Mouse (Mus musculus) midbrain, embryonic 13.5 days (tissue): ENCODE measurements at regions not wholly inside any gene's neighbourhood (a gene's known extent, or its start where the extent isn't known, plus 50 kb on each side); places are given as distances from the start of the nearest gene placed in this dataset.
A peak's percentile ranks its signal among the peaks of the same experiment; 100 is the strongest.

Experiments used
- ATAC-seq: fragments of 200-750 bp; cut with Nextera tagmentation; 2 replicates; pipeline ENCODE4 v1.8.0; 2017; ENCODE audit warnings: mild to moderate bottlenecking, moderate TSS enrichment, moderate library complexity
- H3K27ac ChIP-seq: fragments of 300-500 bp; sonication (generic); 2 replicates; pipeline ENCODE4 v1.5.1; 2015; ENCODE audit warnings: inconsistent platforms, mild to moderate bottlenecking, moderate library complexity
- H3K27me3 ChIP-seq: fragments of 300-500 bp; sonication (generic); 2 replicates; pipeline ENCODE4 v1.6.1; 2015; ENCODE audit warnings: mild to moderate bottlenecking, inconsistent platforms
- H3K36me3 ChIP-seq: fragments of 300-500 bp; sonication (generic); 2 replicates; pipeline ENCODE4 v1.6.1; 2015; ENCODE audit warnings: mild to moderate bottlenecking, inconsistent platforms
- H3K4me1 ChIP-seq: fragments of 300-500 bp; sonication (generic); replicated peaks from 2 replicates; pipeline ENCODE4 v1.6.1; 2015; ENCODE audit warnings: inconsistent platforms
- H3K4me2 ChIP-seq: fragments of 300-500 bp; sonication (generic); replicated peaks from 2 replicates; pipeline ENCODE4 v1.6.1; 2015; ENCODE audit warnings: moderate library complexity, mild to moderate bottlenecking, inconsistent platforms
- H3K4me3 ChIP-seq: fragments of 300-500 bp; sonication (generic); replicated peaks from 2 replicates; pipeline ENCODE4 v1.5.1; 2015; ENCODE audit warnings: mild to moderate bottlenecking, inconsistent platforms
- H3K9ac ChIP-seq: fragments of 300-500 bp; sonication (generic); replicated peaks from 2 replicates; pipeline ENCODE4 v1.6.1; 2015; ENCODE audit warnings: mild to moderate bottlenecking, inconsistent platforms
- H3K9me3 ChIP-seq: fragments of 300-500 bp; sonication (generic); 2 replicates; pipeline ENCODE4 v1.6.1; 2016; ENCODE audit warnings: mild to moderate bottlenecking, inconsistent platforms
- WGBS: fragments of 180-500 bp; shearing (Covaris S2); methylation state at CpG from one replicate; pipeline ENCODE4 v1.1.7; 2015; 5-methylcytosine and 5-hydroxymethylcytosine counted together

DNA sequence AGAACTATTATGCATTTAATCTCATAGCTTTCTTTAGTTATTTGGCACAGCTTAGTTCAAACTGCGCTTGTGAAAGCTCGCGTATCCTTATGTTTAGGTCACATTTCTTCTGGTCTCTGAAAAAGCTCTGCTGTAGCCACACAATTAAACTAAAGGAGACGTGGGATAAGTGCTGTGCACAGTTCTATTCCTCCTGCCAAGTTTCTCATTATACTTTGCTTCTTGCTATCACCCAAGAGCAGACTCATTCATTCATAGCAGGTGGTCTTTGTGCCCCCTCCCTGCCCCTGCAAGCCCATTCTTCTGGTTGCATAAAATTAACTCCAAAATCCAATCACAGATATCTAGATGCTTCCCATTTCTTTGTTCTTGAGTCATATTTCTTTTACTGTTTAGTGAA, 403.6 kb upstream of the Map3k7 start:
- H3K4me3 ChIP-seq, result no peak overlapping the region
- no peak overlapping the region for H3K9ac ChIP-seq
- 67% methylated on average over 4 of the region's 4 CpGs for WGBS
- no peak overlapping the region for H3K4me2 ChIP-seq
- no peak for ATAC-seq
- no peaks in the 10 kb centered on the region for H3K9me3 ChIP-seq
- H3K27ac ChIP-seq, result no peak overlapping the region
- peaks cover 3% of the 10 kb centered on the region; the same call in 1 of the 2 replicates for H3K4me1 ChIP-seq
- no peaks in the 10 kb centered on the region for H3K36me3 ChIP-seq
- H3K27me3 ChIP-seq, result no peaks in the 10 kb centered on the region

DNA sequence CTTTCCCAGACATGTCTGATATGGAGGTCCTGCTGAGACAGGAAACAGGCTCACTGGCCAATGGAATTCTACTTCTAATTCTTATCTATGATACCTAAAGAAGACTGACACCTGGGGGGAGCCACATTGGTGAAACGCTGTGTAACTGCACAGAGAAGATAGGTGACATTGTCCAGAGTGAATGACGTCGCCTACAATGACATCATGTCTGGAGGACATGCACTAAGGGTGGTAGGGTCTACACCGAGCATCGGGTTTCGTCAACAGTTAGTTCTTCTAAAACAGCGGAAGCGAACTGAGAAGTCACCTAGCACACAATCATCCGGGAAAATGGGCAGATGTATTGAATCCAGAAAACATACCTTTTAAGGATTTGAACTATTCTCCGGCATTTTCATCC, 402.7 kb upstream of the Map3k7 start:
- Histone ChIP-seq H3K27me3 (no peaks in the 10 kb centered on the region), H3K36me3 (no peaks in the 10 kb centered on the region), H3K4me2 (no peak overlapping the region), H3K27ac (no peak overlapping the region), H3K9me3 (no peaks in the 10 kb centered on the region), H3K9ac (no peak overlapping the region), H3K4me1 (peaks cover 7% of the 10 kb centered on the region; the same call in 1 of the 2 replicates), H3K4me3 (no peak overlapping the region)
- no peak for ATAC-seq
- 96% methylated on average over 10 of the region's 10 CpGs for WGBS

DNA sequence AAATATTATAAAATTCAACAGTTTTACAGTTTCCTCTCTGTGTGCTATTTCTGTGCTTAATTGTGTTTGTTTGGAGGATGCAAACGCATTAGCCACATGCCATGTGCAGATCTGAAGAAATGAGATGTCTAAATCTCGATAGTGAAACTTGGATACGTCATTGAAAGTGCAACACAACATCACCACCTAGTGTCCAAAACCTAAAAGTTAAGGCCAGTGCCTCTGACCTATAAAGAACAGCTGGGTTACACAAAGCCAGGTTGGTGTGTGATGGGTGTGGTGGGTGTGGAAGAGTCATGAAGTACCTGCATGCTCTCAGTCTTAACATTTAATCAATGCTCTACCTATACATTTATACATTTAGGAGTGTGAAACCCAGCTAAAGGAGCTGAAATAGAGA, 402.1 kb upstream of the Map3k7 start:
- no peak overlapping the region for H3K4me3 ChIP-seq
- no peaks in the 10 kb centered on the region for H3K27me3 ChIP-seq
- H3K36me3 ChIP-seq, result no peaks in the 10 kb centered on the region
- peaks cover 10% of the 10 kb centered on the region; the same call in 1 of the 2 replicates for H3K4me1 ChIP-seq
- no peak overlapping the region for H3K9ac ChIP-seq
- no peaks in the 10 kb centered on the region for H3K9me3 ChIP-seq
- no peak for ATAC-seq
- H3K4me2 ChIP-seq, result no peak overlapping the region
- H3K27ac ChIP-seq, result no peak overlapping the region
- WGBS, result 29% methylated on average over 3 of the region's 3 CpGs

DNA sequence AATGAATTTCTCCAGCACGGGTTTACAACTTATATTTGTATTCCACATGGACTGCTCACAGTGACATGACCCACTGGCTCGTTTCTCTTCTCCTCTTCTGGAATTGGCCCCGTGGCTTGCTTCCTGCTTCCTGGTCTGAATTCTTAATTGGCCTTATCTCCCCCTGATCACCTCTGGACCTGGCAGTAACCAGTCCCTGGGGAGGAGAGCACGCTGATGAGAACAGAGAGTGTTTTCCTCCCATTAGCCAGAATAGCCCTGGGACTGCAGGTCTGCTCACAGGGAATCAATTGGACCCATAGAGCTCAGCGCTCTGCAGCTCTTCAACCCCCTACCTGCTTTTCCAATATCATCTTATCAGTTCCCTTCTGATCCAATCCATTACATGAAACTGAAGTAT, 397.7 kb upstream of the Map3k7 start:
- Histone ChIP-seq H3K27ac (no peak overlapping the region), H3K9me3 (no peaks in the 10 kb centered on the region), H3K9ac (no peak overlapping the region), H3K4me2 (no peak overlapping the region), H3K4me3 (no peak overlapping the region), H3K27me3 (no peaks in the 10 kb centered on the region), H3K4me1 (0 out of 2 replicates have a peak, but pooled peaks cover 6% of the 10 kb centered on the region), H3K36me3 (no peaks in the 10 kb centered on the region)
- ATAC-seq, result peak; percentile 45; the same call in 1 of the 2 replicates
- 44% methylated on average over 5 of the region's 5 CpGs for WGBS

DNA sequence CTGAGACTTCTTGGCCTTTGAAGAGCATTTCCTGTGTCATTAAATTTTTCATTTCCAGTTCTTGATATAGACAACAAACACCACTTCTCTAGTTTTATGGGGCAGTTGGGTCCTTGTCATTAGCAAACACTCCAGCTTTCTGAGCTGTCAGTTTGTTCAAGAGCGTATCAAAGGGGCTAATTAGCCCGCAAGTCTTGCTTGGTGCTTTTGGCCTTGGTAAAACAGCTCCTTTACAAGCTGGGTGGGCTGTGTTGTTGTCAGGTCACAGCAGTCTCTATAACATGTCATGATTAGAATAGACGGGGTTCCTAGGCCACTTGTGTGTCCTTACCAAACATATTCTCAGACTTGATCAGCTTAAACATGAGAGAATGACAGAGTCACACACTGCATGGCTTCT, 397.1 kb upstream of the Map3k7 start:
- H3K9ac ChIP-seq, result no peak overlapping the region
- H3K4me2 ChIP-seq, result no peak overlapping the region
- 37% methylated on average over 3 of the region's 3 CpGs for WGBS
- H3K4me1 ChIP-seq, result 0 out of 2 replicates have a peak, but pooled peaks cover 6% of the 10 kb centered on the region
- no peaks in the 10 kb centered on the region for H3K36me3 ChIP-seq
- H3K27me3 ChIP-seq, result no peaks in the 10 kb centered on the region
- no peak overlapping the region for H3K27ac ChIP-seq
- ATAC-seq, result no peak
- no peak overlapping the region for H3K4me3 ChIP-seq
- H3K9me3 ChIP-seq, result no peaks in the 10 kb centered on the region

DNA sequence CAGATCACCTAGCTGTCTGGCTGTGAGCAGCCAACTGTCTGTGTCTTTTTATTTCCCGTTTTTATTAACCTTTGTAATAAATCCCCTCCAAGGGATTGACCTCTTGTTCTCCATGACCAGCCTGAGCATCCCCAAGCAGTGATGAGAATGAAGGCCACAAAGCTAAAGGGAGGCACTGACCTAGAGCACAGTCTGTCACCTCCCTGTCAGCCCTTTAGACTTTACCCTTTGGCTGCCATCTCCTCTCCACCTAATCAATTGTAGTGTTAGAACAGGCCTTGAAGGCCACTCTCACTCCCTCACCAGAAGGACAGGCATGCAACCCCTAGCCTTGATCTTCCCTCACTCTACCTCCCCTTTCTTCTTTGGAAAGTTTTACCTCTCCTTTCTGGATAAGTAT, 394.2 kb upstream of the Map3k7 start:
- 68% methylated on average over 1 of the region's 1 CpGs for WGBS

DNA sequence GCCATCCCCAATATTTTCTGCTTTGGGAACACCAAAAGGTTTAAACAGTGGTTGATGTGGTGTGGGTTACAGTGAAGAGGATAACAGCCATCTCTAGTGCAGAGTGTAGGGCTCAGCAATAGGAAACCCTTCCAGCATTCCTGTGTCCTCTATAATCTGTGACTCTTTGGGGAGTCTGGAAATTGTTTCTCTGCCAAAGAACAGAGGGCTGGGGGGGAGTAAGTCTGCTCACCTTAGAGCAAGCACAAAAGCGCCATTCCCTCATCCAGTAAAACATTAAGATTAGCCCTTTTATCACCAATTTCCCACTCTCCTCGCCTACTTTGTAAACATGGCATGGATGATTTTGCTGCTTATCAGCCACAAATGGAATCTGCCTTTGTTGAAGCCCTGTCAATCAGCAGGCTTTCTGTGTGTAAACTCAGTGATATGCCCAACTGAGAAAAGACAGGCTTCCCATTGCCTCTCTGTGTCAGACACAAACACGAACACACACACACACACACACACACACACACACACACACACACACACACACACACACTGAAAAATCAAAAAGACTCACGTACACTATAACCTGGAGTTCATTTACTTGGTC, 386.8 kb upstream of the Map3k7 start:
- H3K9me3 ChIP-seq, result no peaks in the 10 kb centered on the region
- no peaks in the 10 kb centered on the region for H3K36me3 ChIP-seq
- WGBS, result 47% methylated on average over 4 of the region's 4 CpGs
- no peaks in the 10 kb centered on the region for H3K4me1 ChIP-seq
- no peak overlapping the region for H3K4me2 ChIP-seq
- no peaks in the 10 kb centered on the region for H3K27me3 ChIP-seq
- peak; percentile 50; the same call in 1 of the 2 replicates for ATAC-seq
- no peak overlapping the region for H3K27ac ChIP-seq
- H3K9ac ChIP-seq, result no peak overlapping the region
- H3K4me3 ChIP-seq, result no peak overlapping the region

More for the DNA sequence above, 394.2 kb upstream of the Map3k7 start:
- H3K27ac ChIP-seq, result no peak overlapping the region
- 0 out of 2 replicates have a peak, but pooled peaks cover 6% of the 10 kb centered on the region for H3K4me1 ChIP-seq
- H3K9me3 ChIP-seq, result no peaks in the 10 kb centered on the region
- ATAC-seq, result no peak
- H3K36me3 ChIP-seq, result no peaks in the 10 kb centered on the region
- H3K4me2 ChIP-seq, result no peak overlapping the region
- no peak overlapping the region for H3K4me3 ChIP-seq
- H3K9ac ChIP-seq, result no peak overlapping the region
- H3K27me3 ChIP-seq, result no peaks in the 10 kb centered on the region

DNA sequence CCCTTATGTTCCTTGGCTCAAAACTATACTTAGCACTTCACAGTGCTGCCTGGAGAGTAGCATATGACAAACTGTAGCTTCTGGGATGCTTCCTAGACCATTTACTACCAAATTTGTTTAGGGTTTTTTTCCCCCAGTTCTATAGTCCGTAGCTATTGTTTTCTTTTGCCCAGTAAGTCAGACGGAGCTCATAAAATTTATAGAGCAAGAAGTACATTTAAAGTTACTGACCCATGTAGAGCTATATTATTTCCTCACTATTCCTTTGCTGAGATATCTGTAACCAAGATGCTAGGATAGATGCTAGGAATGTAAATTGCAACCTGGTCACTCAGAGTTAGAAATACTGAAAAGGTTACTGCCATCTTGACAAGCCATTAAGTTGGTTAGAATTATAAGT, 380.4 kb upstream of the Map3k7 start:
- ATAC-seq, result no peak
- WGBS, result 80% methylated on average over 2 of the region's 2 CpGs
- Histone ChIP-seq H3K27ac (no peak overlapping the region), H3K27me3 (no peaks in the 10 kb centered on the region), H3K4me1 (no peaks in the 10 kb centered on the region), H3K36me3 (no peaks in the 10 kb centered on the region), H3K9ac (no peak overlapping the region), H3K4me2 (no peak overlapping the region), H3K4me3 (no peak overlapping the region), H3K9me3 (no peaks in the 10 kb centered on the region)

DNA sequence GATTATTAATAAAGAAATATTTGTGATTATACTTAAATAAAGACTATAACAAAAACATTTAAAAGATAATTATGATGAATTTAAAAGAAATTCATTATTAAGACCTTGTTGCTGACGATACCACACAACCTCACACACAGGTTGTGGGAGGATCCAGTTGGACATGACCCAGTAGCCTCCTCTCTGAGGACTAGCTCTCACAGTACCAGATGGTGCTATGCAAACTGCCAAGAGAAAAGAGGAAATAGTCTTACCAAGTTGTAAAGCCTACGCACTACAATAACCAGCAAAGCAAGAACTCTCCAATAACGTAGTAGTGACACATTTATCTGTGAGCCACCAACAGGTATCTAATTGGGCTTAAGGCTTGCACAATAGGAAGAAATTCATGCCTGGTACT, 379.7 kb upstream of the Map3k7 start:
- no peaks in the 10 kb centered on the region for H3K4me1 ChIP-seq
- no peaks in the 10 kb centered on the region for H3K36me3 ChIP-seq
- no peak overlapping the region for H3K4me2 ChIP-seq
- H3K27me3 ChIP-seq, result no peaks in the 10 kb centered on the region
- 93% methylated on average over 3 of the region's 3 CpGs for WGBS
- H3K27ac ChIP-seq, result no peak overlapping the region
- ATAC-seq, result no peak
- H3K9ac ChIP-seq, result no peak overlapping the region
- no peak overlapping the region for H3K4me3 ChIP-seq
- no peaks in the 10 kb centered on the region for H3K9me3 ChIP-seq

DNA sequence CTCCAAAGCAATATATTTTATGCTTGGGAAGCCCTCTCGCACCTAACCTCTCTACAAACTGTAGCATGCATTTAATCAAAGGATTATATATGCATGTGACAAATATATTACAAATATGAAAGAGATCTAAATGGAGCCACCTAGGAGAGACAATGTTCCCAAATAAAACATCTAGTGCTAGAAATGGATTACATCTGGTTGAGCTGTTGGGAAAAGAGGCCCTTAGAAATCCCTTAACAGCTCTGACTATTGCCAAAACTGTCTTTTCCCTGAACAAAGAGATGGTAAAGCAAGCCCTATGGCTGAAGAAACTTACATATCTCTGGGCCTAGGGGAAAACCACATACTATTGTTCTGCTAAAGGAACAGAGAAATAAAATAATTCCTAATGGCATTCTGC, 369.8 kb upstream of the Map3k7 start:
- ATAC-seq, result no peak
- Histone ChIP-seq H3K27ac (no peak overlapping the region), H3K4me2 (no peak overlapping the region), H3K36me3 (no peaks in the 10 kb centered on the region), H3K4me3 (no peak overlapping the region), H3K27me3 (no peaks in the 10 kb centered on the region), H3K9me3 (no peaks in the 10 kb centered on the region), H3K9ac (no peak overlapping the region), H3K4me1 (no peaks in the 10 kb centered on the region)
- 97% methylated on average over 1 of the region's 1 CpGs for WGBS

DNA sequence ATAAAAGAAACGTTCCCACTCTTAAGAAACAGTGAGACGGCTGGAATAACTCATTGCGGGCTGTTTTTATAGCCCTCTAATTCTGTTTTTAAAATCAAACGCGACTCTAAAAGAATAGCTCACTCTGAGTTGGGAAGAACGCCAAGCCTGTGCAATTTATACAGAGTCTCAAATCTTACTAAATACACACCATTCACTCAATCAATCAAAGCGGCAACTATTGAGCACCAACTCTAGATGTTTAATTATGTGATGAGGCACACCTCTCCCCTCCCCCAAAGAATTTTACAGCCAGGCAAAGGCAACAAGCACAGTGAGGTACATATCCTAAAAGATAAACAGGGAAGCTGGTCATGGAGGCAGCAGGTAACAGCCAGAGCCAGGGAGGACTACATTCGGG, 362.4 kb upstream of the Map3k7 start:
- no peaks in the 10 kb centered on the region for H3K4me1 ChIP-seq
- WGBS, result 66% methylated on average over 8 of the region's 8 CpGs
- no peak overlapping the region for H3K4me3 ChIP-seq
- H3K27ac ChIP-seq, result no peak overlapping the region
- no peaks in the 10 kb centered on the region for H3K27me3 ChIP-seq
- no peaks in the 10 kb centered on the region for H3K36me3 ChIP-seq
- H3K4me2 ChIP-seq, result no peak overlapping the region
- H3K9ac ChIP-seq, result no peak overlapping the region
- no peaks in the 10 kb centered on the region for H3K9me3 ChIP-seq
- ATAC-seq, result no peak

DNA sequence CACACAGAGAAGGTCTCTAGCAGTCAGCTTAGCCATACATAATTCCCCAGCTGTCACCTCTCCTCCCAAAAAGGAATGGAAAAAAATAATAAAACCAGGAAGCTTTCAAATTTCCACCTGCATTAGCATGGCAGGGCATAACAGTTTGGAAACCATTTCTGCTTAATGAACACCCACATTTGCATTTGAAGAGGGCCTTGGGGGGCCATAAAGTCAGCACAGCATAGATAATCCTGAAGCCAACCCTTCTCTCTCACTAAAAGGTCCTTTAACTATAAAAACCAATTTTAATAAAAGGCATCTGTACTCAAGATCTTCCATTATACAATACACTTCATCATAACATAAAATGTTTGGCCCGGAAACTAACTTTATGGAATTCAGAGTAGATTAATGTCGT, 360.1 kb upstream of the Map3k7 start:
- Histone ChIP-seq H3K4me3 (no peak overlapping the region), H3K4me2 (no peak overlapping the region), H3K9ac (no peak overlapping the region), H3K27me3 (no peaks in the 10 kb centered on the region), H3K27ac (no peak overlapping the region), H3K9me3 (no peaks in the 10 kb centered on the region), H3K4me1 (no peaks in the 10 kb centered on the region), H3K36me3 (no peaks in the 10 kb centered on the region)
- 95% methylated on average over 2 of the region's 2 CpGs for WGBS
- no peak for ATAC-seq

DNA sequence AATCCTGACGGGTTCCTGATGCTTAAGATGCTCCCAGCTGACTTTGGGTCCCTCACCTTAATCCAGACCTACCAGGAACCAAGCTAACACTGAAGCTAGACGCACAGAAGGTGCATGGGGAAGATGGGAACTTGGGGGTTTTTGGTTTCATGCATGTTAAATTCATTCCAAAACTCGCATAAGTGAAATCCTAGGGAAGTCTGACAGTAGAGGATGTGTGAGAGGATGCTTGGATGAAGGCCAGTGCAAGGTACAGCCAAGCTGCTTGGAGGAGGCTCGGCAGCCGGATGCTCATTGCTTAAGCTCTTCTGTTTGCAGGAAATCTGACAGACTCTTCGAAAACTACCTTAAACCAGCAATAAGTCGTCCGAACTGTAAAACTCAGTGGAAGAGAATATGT, 355.1 kb upstream of the Map3k7 start:
- Histone ChIP-seq H3K27me3 (peaks cover 3% of the 10 kb centered on the region; the same call in 1 of the 2 replicates), H3K4me3 (no peak overlapping the region), H3K9me3 (no peaks in the 10 kb centered on the region), H3K4me1 (peaks cover 24% of the 10 kb centered on the region), H3K36me3 (no peaks in the 10 kb centered on the region), H3K4me2 (no peak overlapping the region), H3K9ac (no peak overlapping the region), H3K27ac (no peak overlapping the region)
- WGBS, result 88% methylated on average over 8 of the region's 8 CpGs
- ATAC-seq, result no peak
